Comparison of ENCODE assay signal across 7 mouse cellular contexts in the genomic region with DNA sequence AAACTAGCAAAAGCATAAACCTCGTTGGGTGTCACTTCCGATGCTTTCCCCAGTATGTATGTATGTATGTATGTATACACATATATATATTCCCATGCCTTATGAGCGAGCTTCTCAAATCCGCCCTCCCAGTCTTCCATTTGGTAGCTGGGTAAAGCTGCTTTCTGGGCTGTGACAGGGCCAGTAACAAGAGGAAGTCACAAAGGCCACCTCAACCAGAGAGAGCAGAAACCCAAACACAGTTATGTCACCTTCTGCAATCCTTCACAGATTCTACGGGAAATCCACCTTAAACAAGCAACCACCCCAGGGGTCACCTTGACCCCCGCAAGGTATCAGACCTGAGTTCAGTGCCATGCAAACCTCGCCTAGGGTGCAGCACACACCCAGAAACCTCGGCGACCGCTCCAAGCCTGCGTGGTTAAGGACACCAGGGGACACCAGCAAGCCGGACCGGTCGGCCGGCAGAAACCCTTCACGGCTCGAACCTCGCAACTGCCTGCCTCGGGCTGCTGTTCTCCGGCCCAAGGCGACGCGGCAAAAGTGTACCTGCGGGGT. TPM values are rescaled to one million over a fixed set of nuclear protein-coding genes. Genes with fewer than 3 reads are reported as not detected.
DNase-seq lines count a peak whose midpoint lies in the region; ATAC-seq lines count a peak whose summit lies in the region.

No protein-coding gene starts in this region.

- peak; percentile 66 for ATAC-seq in lung, embryonic 16.5 days (ENCODE audit: low read depth)
- ATAC-seq in embryonic facial prominence, embryonic 12.5 days (ENCODE audit: insufficient number of reproducible peaks, insufficient read depth, low FRiP score, low TSS enrichment), result peak; percentile 24
- peak; percentile 66 for ATAC-seq in intestine, embryonic 15.5 days
- peak; percentile 20; the same call in 1 of the 2 replicates for ATAC-seq in monocyte, adult 5-6 weeks (replicated peaks; ENCODE audit: insufficient number of reproducible peaks, low FRiP score, low TSS enrichment, poor library complexity, severe bottlenecking)

- H3K9ac ChIP-seq in lung, embryonic 16.5 days (ENCODE audit: low read length), result peak overlapping the region; percentile 86
- peak overlapping the region; percentile 91 for H3K9ac ChIP-seq in embryonic facial prominence, embryonic 12.5 days
- H3K9ac ChIP-seq in intestine, embryonic 15.5 days, result peak overlapping the region; percentile 82

- no peaks in the 10 kb centered on the region for H3K27me3 ChIP-seq in lung, embryonic 16.5 days (ENCODE audit: control insufficient read depth, insufficient read depth, low read depth, low read length)
- H3K27me3 ChIP-seq in embryonic facial prominence, embryonic 12.5 days, result no peaks in the 10 kb centered on the region
- no peaks in the 10 kb centered on the region for H3K27me3 ChIP-seq in intestine, embryonic 15.5 days (replicated peaks)

- H3K4me1 ChIP-seq in lung, embryonic 16.5 days (replicated peaks; ENCODE audit: control insufficient read depth, insufficient read depth, low read length), result peaks cover 14% of the 10 kb centered on the region
- H3K4me1 ChIP-seq in embryonic facial prominence, embryonic 12.5 days, result peaks cover 20% of the 10 kb centered on the region
- H3K4me1 ChIP-seq in intestine, embryonic 15.5 days (replicated peaks), result peaks cover 10% of the 10 kb centered on the region; the same call in 1 of the 2 replicates

- H3K9me3 ChIP-seq in lung, embryonic 16.5 days (ENCODE audit: control insufficient read depth, low read length), result no peaks in the 10 kb centered on the region
- no peaks in the 10 kb centered on the region for H3K9me3 ChIP-seq in embryonic facial prominence, embryonic 12.5 days
- no peaks in the 10 kb centered on the region for H3K9me3 ChIP-seq in intestine, embryonic 15.5 days

- under 1% methylated on average over 24 of the region's 24 CpGs for WGBS in lung, embryonic 16.5 days
- WGBS in embryonic facial prominence, embryonic 12.5 days, result 3% methylated on average over 24 of the region's 24 CpGs
- 1% methylated on average over 24 of the region's 24 CpGs for WGBS in intestine, embryonic 15.5 days

- peak overlapping the region; percentile 81 for H3K27ac ChIP-seq in lung, embryonic 16.5 days (ENCODE audit: low read length)
- peak overlapping the region; percentile 68 for H3K27ac ChIP-seq in embryonic facial prominence, embryonic 12.5 days
- peak overlapping the region; percentile 56; the same call in 1 of the 2 replicates for H3K27ac ChIP-seq in intestine, embryonic 15.5 days

- no peaks in the 10 kb centered on the region for H3K36me3 ChIP-seq in lung, embryonic 16.5 days (ENCODE audit: control insufficient read depth, insufficient read depth, low read length)
- H3K36me3 ChIP-seq in embryonic facial prominence, embryonic 12.5 days, result no peaks in the 10 kb centered on the region
- H3K36me3 ChIP-seq in intestine, embryonic 15.5 days, result no peaks in the 10 kb centered on the region

- peak overlapping the region; percentile 93 for H3K4me3 ChIP-seq in lung, embryonic 16.5 days (ENCODE audit: low read length)
- H3K4me3 ChIP-seq in embryonic facial prominence, embryonic 12.5 days, result peak overlapping the region; percentile 95
- peak overlapping the region; percentile 60 for H3K4me3 ChIP-seq in intestine, embryonic 15.5 days (replicated peaks)

- peak overlapping the region; percentile 87 for H3K4me2 ChIP-seq in lung, embryonic 16.5 days (ENCODE audit: low read depth, low read length)
- peak overlapping the region; percentile 85 for H3K4me2 ChIP-seq in embryonic facial prominence, embryonic 12.5 days (replicated peaks)
- peak overlapping the region; percentile 62 for H3K4me2 ChIP-seq in intestine, embryonic 15.5 days (replicated peaks)

- no peak for DNase-seq in lung, postnatal 25 days (ENCODE audit: low spot score)
- no peak for DNase-seq in layer of hippocampus, postnatal 10 days (ENCODE audit: low spot score in 2 of 2)
- no peak for DNase-seq in adrenal gland, adult 2 months

RNA-seq across cellular contexts. Expression of gene Cox7a2l, which starts 3.4 kb away (rescaled TPM):
- polyA plus RNA-seq in lung, embryonic 16.5 days (2015; fragmentation: Nextera tagmentation; extraction: Ambion mirVana), result 180 and 187 TPM in 2 replicates
- polyA plus RNA-seq in embryonic facial prominence, embryonic 12.5 days (2016; fragmentation: Nextera tagmentation; extraction: Ambion mirVana), result 136 and 141 TPM in 2 replicates
- 181 and 186 TPM in 2 replicates for polyA plus RNA-seq in intestine, embryonic 15.5 days (2015; fragmentation: Nextera tagmentation; extraction: Ambion mirVana)
- total RNA-seq in monocyte, adult 5-6 weeks (2017), result 273 to 460 TPM (median 440 TPM) in 3 replicates
- 100 to 1,000 TPM; 177 to 189 TPM for total RNA-seq in layer of hippocampus, postnatal 10 days (2021)
- total RNA-seq in adrenal gland, adult 2 months (2021), result 100 to 1,000 TPM; 141 to 185 TPM
- 68.7 and 87.2 TPM in 2 replicates for polyA plus RNA-seq in adrenal gland, adult 2 months (2012; rRNA removed)
